Mouse (Mus musculus) lung, embryonic 16.5 days (tissue): Measurements from ENCODE around the gene Cdc73. TPM values are rescaled to one million over a fixed set of nuclear protein-coding genes. Genes with fewer than 3 reads are reported as not detected.

Experiments used
- ATAC-seq: fragments of 200-750 bp; cut with Nextera tagmentation; 2 replicates; pipeline ENCODE4 v1.8.0; 2017; ENCODE audit warnings: low read depth, mild to moderate bottlenecking, moderate library complexity
- H3K27ac ChIP-seq: fragments of 300-500 bp; sonication (generic); 2 replicates; pipeline ENCODE4 v1.5.1; 2014; ENCODE audit warnings: mild to moderate bottlenecking, control low read depth, low read length
- H3K27me3 ChIP-seq: fragments of 300-500 bp; sonication (generic); 2 replicates; pipeline ENCODE4 v1.6.1; 2014; ENCODE audit warnings: low read depth, low read length, mixed read lengths; ENCODE audit not compliant: control insufficient read depth, insufficient read depth
- H3K36me3 ChIP-seq: fragments of 300-500 bp; sonication (generic); 2 replicates; pipeline ENCODE4 v1.6.1; 2014; ENCODE audit warnings: low read length; ENCODE audit not compliant: control insufficient read depth, insufficient read depth
- H3K4me1 ChIP-seq: fragments of 300-500 bp; sonication (generic); replicated peaks from 2 replicates; pipeline ENCODE4 v1.6.1; 2014; ENCODE audit warnings: low read length, mixed read lengths; ENCODE audit not compliant: control insufficient read depth, insufficient read depth
- H3K4me2 ChIP-seq: fragments of 300-500 bp; sonication (generic); 2 replicates; pipeline ENCODE4 v1.6.1; 2014; ENCODE audit warnings: low read depth, low read length, control low read depth
- H3K4me3 ChIP-seq: fragments of 300-500 bp; sonication (generic); 2 replicates; pipeline ENCODE4 v1.5.1; 2014; ENCODE audit warnings: mild to moderate bottlenecking, low read length, control low read depth
- H3K9ac ChIP-seq: fragments of 300-500 bp; sonication (generic); 2 replicates; pipeline ENCODE4 v1.6.1; 2014; ENCODE audit warnings: low read length, control low read depth
- H3K9me3 ChIP-seq: fragments of 300-500 bp; sonication (generic); 2 replicates; pipeline ENCODE4 v1.6.1; 2016; ENCODE audit warnings: low read length; ENCODE audit not compliant: control insufficient read depth
- WGBS: fragments of 180-500 bp; shearing (Covaris S2); extraction: QIAGEN DNeasy Blood & Tissue Kit; methylation state at CpG from one replicate; pipeline ENCODE4 v1.1.7; 2014; 5-methylcytosine and 5-hydroxymethylcytosine counted together
- polyA plus RNA-seq: library from polyadenylated mRNA; unstranded; fragments of >200 nt; fragmentation: Nextera tagmentation; extraction: Ambion mirVana; gene quantifications from 2 replicates; pipeline ENCODE4 v1.2.1, GENCODE M21; 2015

The Cdc73 gene
- polyA plus RNA-seq, 1 experiment from 2014 or later = 13.0 TPM

GRCm38 (mm10) chr1:143612901-143613300 lies 89.8 kb downstream of the Cdc73 start:
- 88% methylated on average over 2 of the region's 2 CpGs for WGBS

GRCm38 (mm10) chr1:143608911-143609310 lies 93.8 kb downstream of the Cdc73 start:
- Histone ChIP-seq H3K27me3 (no peaks in the 10 kb centered on the region), H3K36me3 (peaks cover 4% of the 10 kb centered on the region), H3K9ac (no peak overlapping the region), H3K4me2 (no peak overlapping the region), H3K27ac (no peak overlapping the region), H3K9me3 (no peaks in the 10 kb centered on the region), H3K4me3 (no peak overlapping the region), H3K4me1 (no peaks in the 10 kb centered on the region)
- no peak for ATAC-seq
- WGBS = 76% methylated on average over 2 of the region's 2 CpGs

More at GRCm38 (mm10) chr1:143612901-143613300, 89.8 kb downstream of the Cdc73 start:
- Histone ChIP-seq H3K4me2 (no peak overlapping the region), H3K27ac (no peak overlapping the region), H3K4me1 (no peaks in the 10 kb centered on the region), H3K36me3 (peaks cover 11% of the 10 kb centered on the region), H3K27me3 (no peaks in the 10 kb centered on the region), H3K9me3 (no peaks in the 10 kb centered on the region), H3K4me3 (no peak overlapping the region), H3K9ac (no peak overlapping the region)
- ATAC-seq = no peak

- Histone ChIP-seq H3K9ac (no peak overlapping the region), H3K27me3 (no peaks in the 10 kb centered on the region), H3K4me2 (no peak overlapping the region), H3K9me3 (no peaks in the 10 kb centered on the region), H3K27ac (no peak overlapping the region), H3K4me1 (no peaks in the 10 kb centered on the region), H3K4me3 (no peak overlapping the region), H3K36me3 (no peaks in the 10 kb centered on the region)
- no peak for ATAC-seq
- WGBS = 66% methylated on average over 2 of the region's 2 CpGs
Observed at GRCm38 (mm10) chr1:143596864-143597263, 105.8 kb downstream of the Cdc73 start.

- Histone ChIP-seq H3K36me3 (no peaks in the 10 kb centered on the region), H3K4me3 (no peak overlapping the region), H3K4me2 (no peak overlapping the region), H3K4me1 (no peaks in the 10 kb centered on the region), H3K27ac (no peak overlapping the region), H3K9me3 (no peaks in the 10 kb centered on the region), H3K9ac (no peak overlapping the region), H3K27me3 (no peaks in the 10 kb centered on the region)
- ATAC-seq = no peak
- WGBS = 73% methylated on average over 10 of the region's 10 CpGs
Observed at GRCm38 (mm10) chr1:143576824-143577543, 125.7 kb downstream of the Cdc73 start.

GRCm38 (mm10) chr1:143558235-143558634 lies 144.5 kb downstream of the Cdc73 start:
- Histone ChIP-seq H3K4me3 (no peak overlapping the region), H3K4me2 (no peak overlapping the region), H3K4me1 (no peaks in the 10 kb centered on the region), H3K27ac (no peak overlapping the region), H3K27me3 (no peaks in the 10 kb centered on the region), H3K9ac (no peak overlapping the region), H3K9me3 (no peaks in the 10 kb centered on the region), H3K36me3 (no peaks in the 10 kb centered on the region)
- ATAC-seq = no peak
- 42% methylated on average over 1 of the region's 1 CpGs for WGBS

GRCm38 (mm10) chr1:143555533-143555932 lies 147.2 kb downstream of the Cdc73 start:
- no peaks in the 10 kb centered on the region for H3K9me3 ChIP-seq
- 13% methylated on average over 1 of the region's 1 CpGs for WGBS

GRCm38 (mm10) chr1:143554621-143555020 lies 148.1 kb downstream of the Cdc73 start:
- WGBS = 28% methylated on average over 2 of the region's 2 CpGs
- Histone ChIP-seq H3K4me2 (no peak overlapping the region), H3K9ac (no peak overlapping the region), H3K4me3 (no peak overlapping the region), H3K27ac (no peak overlapping the region), H3K9me3 (no peaks in the 10 kb centered on the region), H3K27me3 (no peaks in the 10 kb centered on the region), H3K4me1 (no peaks in the 10 kb centered on the region), H3K36me3 (no peaks in the 10 kb centered on the region)
- no peak for ATAC-seq

More at GRCm38 (mm10) chr1:143555533-143555932, 147.2 kb downstream of the Cdc73 start:
- Histone ChIP-seq H3K4me1 (no peaks in the 10 kb centered on the region), H3K27ac (no peak overlapping the region), H3K9ac (no peak overlapping the region), H3K4me2 (no peak overlapping the region), H3K4me3 (no peak overlapping the region), H3K27me3 (no peaks in the 10 kb centered on the region), H3K36me3 (no peaks in the 10 kb centered on the region)
- no peak for ATAC-seq

Other genes starting within 250 kb of the Cdc73 start
- gene B3galt2, start 62.2 kb downstream of the Cdc73 start, polyA plus RNA-seq = 0.31 and 0.35 TPM in 2 replicates
- gene Glrx2, start 13.4 kb upstream of the Cdc73 start, polyA plus RNA-seq = 74.1 and 88.8 TPM in 2 replicates
- gene Trove2, start 74.2 kb upstream of the Cdc73 start, polyA plus RNA-seq = 20.3 and 20.4 TPM in 2 replicates
- 81.7 and 89.3 TPM in 2 replicates for gene Uchl5, start 74.4 kb upstream of the Cdc73 start, polyA plus RNA-seq